Mouse (Mus musculus): ENCODE results near the gene Gdi2.

The Gdi2 gene

DNA sequence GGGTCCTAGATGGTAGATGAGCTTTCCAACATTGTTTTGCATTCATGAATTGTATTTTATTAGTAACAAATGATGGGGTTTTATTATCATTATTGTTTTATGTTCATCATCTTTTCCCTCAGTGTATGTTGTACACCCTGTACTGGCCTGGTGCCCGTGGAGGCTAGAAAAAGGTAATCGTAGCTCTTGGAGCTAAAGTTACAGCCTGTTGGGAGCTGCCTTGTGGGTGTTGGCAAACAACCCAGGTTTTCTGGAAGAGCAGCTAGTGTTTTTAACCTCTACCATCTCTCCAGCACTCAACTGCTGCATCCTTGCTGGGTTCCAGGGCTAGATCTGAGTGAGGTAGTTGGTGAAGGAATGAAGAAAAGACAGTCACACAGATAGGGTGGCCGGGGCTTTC, 9.5 kb downstream of the Gdi2 start:
- DNase-seq (ENCODE audit: low spot score in 2 of 2) = no peak

GRCm38 (mm10) chr13:3547856-3548255, 10.0 kb downstream of the Gdi2 start:
- no peak for DNase-seq (ENCODE audit: low spot score in 2 of 2)

GRCm38 (mm10) chr13:3563130-3563529, 25.3 kb downstream of the Gdi2 start:
- no peak for DNase-seq (ENCODE audit: low spot score in 2 of 2)

- DNase-seq (ENCODE audit: low spot score in 2 of 2) = no peak
Measured at GRCm38 (mm10) chr13:3563953-3564352, 26.1 kb downstream of the Gdi2 start.

GRCm38 (mm10) chr13:3590789-3591188, 52.9 kb downstream of the Gdi2 start:
- DNase-seq (ENCODE audit: low spot score in 2 of 2) = no peak

GRCm38 (mm10) chr13:3594311-3594710, 56.4 kb downstream of the Gdi2 start:
- DNase-seq (ENCODE audit: low spot score in 2 of 2) = no peak

GRCm38 (mm10) chr13:3596232-3596631, 58.4 kb downstream of the Gdi2 start:
- no peak for DNase-seq (ENCODE audit: low spot score in 2 of 2)

- no peak for DNase-seq (ENCODE audit: low spot score in 2 of 2)
Measured at GRCm38 (mm10) chr13:3609780-3610117, 71.9 kb downstream of the Gdi2 start.

GRCm38 (mm10) chr13:3610118-3610794, 72.4 kb downstream of the Gdi2 start:
- peak; percentile 16 to 27 for DNase-seq (ENCODE audit: low spot score in 2 of 2)

GRCm38 (mm10) chr13:3610795-3611438, 73.1 kb downstream of the Gdi2 start, which contains the start of gene Fam208b:
Gene Fam208b, minus strand, starts transcription at chr13:3611108.
- DNase-seq (ENCODE audit: low spot score in 2 of 2) = peak; percentile 97 to 99
